Mouse (Mus musculus): ENCODE measurements at regions not wholly inside any gene's neighbourhood (a gene's known extent, or its start where the extent isn't known, plus 50 kb on each side); places are given as distances from the start of the nearest gene placed in this dataset.

DNA sequence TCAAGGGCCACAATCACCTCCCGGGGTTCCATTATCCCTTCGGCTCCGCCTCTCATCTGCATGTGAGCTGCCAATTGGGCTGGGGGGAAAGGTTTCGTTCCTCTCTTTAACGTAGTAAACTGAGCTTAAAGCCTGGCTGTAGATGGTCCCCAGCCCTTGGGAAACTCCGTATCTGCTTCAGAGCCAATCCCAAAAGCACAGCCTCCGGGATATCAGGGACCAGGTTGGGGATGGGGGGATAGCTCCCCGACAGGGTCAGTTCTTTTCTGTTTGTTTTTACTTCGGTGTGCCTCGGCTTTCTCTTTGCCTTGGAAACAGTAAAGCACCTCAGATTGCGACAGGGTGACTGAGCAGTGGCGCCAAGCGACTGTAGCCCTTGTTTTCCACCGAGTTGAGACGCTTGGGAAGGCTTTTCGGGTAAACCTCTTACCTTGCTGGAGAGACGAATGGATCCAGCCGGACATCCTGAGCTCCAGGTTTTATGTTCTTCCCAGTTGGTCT, 64.5 kb downstream of the Tfap2c start:
- DNase-seq (ENCODE audit: extremely low read depth, low read depth, low spot score) = no peak

- DNase-seq (ENCODE audit: extremely low read depth, low read depth, low spot score) = no peak
Measured at GRCm38 (mm10) chr2:172615148-172615547, 65.8 kb downstream of the Tfap2c start.

GRCm38 (mm10) chr2:172615582-172615981, 66.2 kb downstream of the Tfap2c start:
- no peak for DNase-seq (ENCODE audit: extremely low read depth, low read depth, low spot score)

DNA sequence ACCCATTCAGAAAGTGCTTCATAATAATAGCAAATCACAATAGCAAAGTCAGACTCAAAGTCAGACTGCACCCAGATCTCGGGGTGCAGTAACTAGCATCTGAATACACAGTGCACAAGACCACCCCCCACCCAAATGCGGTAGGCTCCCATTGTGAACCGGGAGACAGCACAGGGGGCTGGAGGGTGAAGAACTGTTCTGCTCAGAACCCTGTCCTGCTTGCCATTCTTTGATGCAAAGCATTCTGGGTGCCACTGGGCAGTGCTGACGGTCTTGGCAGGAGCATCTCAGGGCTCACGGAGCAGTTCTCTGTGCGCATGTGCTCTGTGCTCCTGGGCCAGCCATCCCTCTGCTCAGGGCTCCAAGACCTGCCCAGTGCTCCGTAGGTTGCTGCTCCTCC, 69.8 kb downstream of the Tfap2c start:
- DNase-seq (ENCODE audit: extremely low read depth, low read depth, low spot score) = no peak

- no peak for DNase-seq (ENCODE audit: extremely low read depth, low read depth, low spot score)
Measured at GRCm38 (mm10) chr2:172620001-172620400, 70.6 kb downstream of the Tfap2c start.

DNA sequence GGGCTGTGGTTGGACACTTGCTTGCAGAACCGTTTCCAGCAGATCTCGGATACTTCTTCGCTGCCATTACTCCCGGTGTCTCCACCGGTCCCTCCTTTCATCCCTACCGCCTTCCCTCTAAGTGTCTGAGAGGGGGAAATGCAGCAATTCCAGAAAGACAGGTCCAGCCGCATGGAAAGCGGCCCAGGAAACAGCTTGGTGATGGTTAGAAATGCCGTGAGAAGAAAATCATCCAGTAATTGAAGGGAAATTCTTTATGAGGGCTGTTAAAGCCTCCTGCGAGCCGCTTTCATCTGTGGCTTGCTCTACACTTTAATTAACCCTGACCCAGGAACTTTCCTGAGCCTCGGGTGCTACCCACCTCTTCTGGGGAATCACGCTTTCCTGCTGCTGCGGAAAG, 74.3 kb downstream of the Tfap2c start:
- no peak for DNase-seq (ENCODE audit: extremely low read depth, low read depth, low spot score)

GRCm38 (mm10) chr2:172627353-172628306, 78.2 kb downstream of the Tfap2c start:
- DNase-seq (ENCODE audit: extremely low read depth, low read depth, low spot score) = no peak

GRCm38 (mm10) chr2:172630333-172630732, 80.9 kb downstream of the Tfap2c start:
- DNase-seq (ENCODE audit: extremely low read depth, low read depth, low spot score) = no peak

DNA sequence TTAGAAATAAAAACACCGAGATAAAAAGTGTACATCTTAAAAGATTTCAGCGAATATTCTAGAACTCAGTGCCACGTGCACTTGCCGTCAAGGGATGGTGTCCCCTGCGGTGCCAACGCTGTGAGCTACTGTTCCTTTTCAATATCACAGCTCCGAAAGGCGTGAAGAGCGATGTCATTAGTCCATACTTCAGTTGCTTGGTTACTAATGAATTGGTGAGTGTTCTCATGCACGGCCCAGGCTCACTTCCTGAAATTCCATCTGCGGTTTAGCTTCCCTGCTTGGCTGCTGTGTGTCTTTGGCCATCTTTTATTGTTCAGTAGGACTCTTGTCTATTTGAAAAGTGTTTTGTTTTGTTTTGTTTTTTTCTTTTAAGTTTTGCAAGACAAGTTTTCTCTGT, 93.2 kb downstream of the Tfap2c start:
- DNase-seq (ENCODE audit: extremely low read depth, low read depth, low spot score) = no peak

DNA sequence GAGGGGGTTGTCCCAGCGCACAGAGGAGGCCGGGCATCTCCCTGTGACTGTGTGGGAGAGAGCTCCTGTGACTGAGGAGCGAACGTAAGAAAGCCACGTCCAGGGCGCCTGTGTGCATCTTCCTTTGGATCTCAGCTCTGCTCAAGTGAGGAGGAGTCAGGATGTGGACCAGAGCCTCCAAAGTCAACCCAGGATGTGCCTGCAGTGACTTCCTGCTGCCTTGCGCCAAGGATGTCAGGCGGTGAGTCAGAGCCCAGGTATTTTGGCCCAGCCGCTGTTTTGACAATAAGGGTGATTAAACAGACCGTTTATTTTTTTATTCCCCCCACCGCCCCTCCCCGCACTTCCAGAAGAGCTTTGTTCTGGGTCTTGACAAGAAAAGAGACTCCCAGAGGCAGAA, 94.5 kb downstream of the Tfap2c start:
- DNase-seq (ENCODE audit: extremely low read depth, low read depth, low spot score) = peak; percentile 14

GRCm38 (mm10) chr2:172644451-172644850, 95.1 kb downstream of the Tfap2c start:
- no peak for DNase-seq (ENCODE audit: extremely low read depth, low read depth, low spot score)

DNA sequence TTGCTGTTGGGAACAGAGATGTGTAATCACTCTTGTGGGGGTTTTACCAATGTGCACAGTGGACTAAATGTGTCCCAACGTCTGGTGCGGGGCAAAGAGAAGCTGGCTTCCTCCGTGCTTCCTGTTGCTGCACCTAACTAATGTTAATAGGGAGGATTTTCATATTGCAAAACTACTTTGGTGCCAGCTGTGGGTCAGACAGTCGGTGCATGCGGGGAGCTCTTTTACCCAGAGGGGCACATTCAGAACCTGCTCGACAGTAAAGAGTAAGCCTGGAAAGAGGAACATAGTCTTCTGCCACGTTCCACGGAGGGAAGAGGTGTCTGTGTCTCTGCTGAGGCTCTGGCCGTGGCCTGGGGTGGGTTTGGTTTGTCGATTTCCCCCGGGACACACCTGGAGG, 98.7 kb downstream of the Tfap2c start:
- no peak for DNase-seq (ENCODE audit: extremely low read depth, low read depth, low spot score)

DNA sequence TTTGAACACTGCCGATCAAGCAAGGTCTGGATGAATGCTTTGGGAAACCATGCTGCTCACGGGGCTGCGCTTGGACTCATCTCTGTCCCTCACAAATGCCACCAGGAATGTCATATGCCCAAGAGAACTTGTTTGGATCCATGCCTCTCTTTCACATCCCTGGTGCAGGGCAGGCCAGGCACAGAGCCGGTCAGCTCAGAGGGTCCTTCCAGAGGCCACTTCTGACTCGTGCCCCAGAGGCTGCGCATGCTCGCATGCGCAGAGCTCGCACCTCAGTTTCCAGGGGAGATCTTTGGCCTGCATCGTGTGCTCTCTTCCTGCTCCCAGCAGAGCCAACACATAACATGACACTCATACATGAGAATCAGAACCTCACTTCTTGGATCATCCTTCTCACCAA, 111.1 kb downstream of the Tfap2c start:
- no peak for DNase-seq (ENCODE audit: extremely low read depth, low read depth, low spot score)

DNA sequence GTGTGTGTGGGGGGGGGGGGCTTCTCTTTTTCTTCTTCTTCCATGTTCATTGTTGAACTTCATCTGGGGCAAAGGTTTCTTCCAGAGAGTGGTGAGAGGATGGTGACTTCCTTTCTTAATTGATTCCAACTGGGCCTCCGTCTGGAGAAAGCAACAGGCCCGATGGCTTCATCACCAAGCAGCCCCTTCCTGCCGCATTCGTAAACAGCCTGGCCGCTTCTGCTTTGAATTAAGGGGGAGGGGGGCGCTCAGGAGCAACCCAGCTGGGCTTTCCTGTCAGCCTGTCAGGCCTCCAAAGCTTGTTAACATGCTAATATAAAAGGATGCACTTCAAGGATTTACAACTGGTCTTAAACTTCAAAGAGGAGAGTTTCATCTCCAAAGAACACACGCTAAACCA, 111.5 kb downstream of the Tfap2c start:
- no peak for DNase-seq (ENCODE audit: extremely low read depth, low read depth, low spot score)

GRCm38 (mm10) chr2:172661418-172661980, 112.1 kb downstream of the Tfap2c start:
- DNase-seq (ENCODE audit: extremely low read depth, low read depth, low spot score) = no peak

DNA sequence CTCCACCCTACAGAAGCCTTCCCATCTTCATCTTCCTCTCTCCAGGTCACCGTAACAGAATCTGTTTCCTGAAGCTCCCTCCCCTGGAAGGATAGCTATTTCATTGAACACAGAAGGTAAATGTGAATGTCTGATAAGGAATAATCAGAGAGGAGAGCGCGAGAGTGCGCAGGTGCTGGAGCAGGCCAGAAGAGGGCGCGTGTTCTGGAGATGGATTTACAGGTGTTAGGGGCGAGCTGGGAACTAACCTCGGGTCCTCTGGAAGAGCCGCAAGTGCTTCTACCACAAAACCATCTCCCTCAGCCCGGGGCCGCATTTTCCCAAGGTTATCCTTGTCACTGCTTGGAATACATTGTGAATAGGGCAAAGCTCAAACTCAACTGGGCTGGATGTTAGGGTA, 112.8 kb downstream of the Tfap2c start:
- no peak for DNase-seq (ENCODE audit: extremely low read depth, low read depth, low spot score)

- DNase-seq (ENCODE audit: extremely low read depth, low read depth, low spot score) = no peak
Measured at GRCm38 (mm10) chr2:172663681-172664080, 114.3 kb downstream of the Tfap2c start.

DNA sequence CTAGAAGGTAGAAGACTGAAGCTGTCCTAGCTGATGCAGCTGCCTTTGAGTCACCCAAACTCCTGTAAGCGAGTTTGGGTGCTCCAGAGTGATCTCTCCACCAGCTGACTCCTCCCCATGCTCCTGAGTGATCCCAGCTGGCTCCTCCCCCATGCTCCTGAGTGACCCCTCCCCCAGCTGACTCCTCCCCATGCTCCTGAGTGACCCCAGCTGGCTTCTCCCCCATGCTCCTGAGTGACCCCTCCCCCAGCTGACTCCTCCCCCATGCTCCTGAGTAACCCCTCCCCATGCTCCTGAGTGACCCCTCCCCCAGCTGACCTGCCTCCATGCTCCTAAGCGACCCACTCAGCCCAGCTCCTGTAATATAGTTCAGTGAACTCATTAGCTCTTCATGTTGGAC, 123.7 kb downstream of the Tfap2c start:
- DNase-seq (ENCODE audit: extremely low read depth, low read depth, low spot score) = no peak

DNA sequence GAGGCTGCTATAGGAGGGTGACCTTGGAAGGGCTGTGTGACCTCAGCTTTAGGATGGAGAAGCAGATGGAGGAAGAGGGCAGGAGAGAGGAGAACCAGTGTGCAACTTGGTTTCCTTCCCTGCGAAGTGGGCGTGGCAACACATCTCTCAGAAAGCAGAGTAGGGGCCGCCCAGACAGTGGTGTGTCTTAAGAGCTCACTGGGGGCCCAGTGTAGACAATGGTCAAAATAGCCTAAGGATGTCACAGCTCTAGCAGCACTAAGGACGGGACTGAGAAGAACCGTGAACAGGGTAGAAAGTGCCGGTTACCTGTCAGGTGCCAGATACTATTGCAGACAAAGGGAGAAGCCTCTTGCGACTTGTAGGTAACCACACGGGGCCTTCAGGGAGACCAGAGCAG, 125.2 kb downstream of the Tfap2c start:
- DNase-seq (ENCODE audit: extremely low read depth, low read depth, low spot score) = no peak

DNA sequence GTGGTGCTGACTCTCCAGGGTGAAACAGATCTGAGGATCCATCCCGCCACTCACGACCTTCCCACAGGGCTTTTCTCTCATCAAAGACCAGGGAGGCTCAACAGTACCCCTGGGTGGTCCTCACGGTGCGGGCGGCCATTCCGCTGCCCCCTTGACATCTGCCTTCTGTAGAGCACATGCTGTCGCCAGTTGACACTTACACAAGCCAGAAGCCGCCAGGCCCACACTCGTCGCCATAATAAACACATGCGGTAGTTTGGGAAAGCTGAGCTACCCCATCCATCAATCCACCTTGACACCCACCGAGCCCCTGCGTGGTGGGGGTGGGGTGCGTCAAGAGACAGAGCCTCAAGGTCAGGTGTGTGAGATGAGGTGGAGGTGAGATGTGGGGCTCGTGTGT, 125.7 kb downstream of the Tfap2c start:
- DNase-seq (ENCODE audit: extremely low read depth, low read depth, low spot score) = no peak

DNA sequence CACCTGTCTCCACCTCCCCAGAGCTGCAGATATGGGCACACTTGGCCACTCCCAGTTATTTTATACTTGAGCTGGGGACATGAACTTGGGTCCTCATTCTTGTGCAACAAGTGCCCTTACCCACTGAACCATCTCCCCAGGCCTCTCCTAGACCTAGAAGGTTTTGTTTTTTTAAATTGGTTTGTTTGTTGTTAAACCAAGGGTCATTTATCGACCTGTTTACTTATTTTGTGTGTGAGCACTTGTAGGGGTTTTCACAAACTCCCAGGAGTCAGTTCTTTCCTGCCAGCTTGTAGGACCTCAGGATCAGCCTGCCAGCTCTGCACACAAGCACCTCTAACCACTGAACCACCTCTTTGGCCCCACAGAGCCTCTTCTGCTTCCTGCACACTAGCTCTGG, 140.8 kb downstream of the Tfap2c start:
- DNase-seq (ENCODE audit: extremely low read depth, low read depth, low spot score) = no peak

GRCm38 (mm10) chr2:172690931-172691651, 141.7 kb downstream of the Tfap2c start:
- no peak for DNase-seq (ENCODE audit: extremely low read depth, low read depth, low spot score)

All from fat pad, adult 2 months (tissue).